Mouse (Mus musculus) thymus, postnatal 4 days (tissue): ENCODE results near the gene Ptcra.

Experiments used
- DNase-seq: peaks from one replicate; pipeline ENCODE4 v3.0.0; 2021

Gene Ptcra

DNA sequence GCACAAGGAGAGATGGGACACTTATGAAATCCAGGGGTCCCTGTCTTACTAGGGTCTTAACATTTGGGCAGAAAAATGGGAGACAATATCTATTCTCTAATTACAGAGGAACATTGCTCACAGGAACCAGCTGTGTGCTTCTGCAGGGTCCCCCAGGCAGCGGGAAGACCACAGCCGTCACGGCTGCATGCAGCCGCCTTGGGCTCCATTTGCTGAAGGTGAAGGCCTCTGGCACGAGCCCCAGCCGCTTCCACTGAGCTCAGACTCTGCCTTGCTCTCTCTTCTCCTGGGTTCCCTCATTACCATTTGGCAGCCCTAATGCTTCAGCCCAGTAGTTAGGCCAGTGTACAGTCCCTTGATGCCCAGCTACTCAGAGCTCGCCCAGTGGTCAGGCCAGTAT, 42.4 kb downstream of the Ptcra start:
- DNase-seq: no peak

GRCm38 (mm10) chr17:46714756-46715481, 48.6 kb downstream of the Ptcra start:
- DNase-seq: peak; percentile 47

- no peak for DNase-seq
Observed at GRCm38 (mm10) chr17:46713849-46714248, 49.7 kb downstream of the Ptcra start.

GRCm38 (mm10) chr17:46712442-46712841, 51.1 kb downstream of the Ptcra start:
- no peak for DNase-seq

DNA sequence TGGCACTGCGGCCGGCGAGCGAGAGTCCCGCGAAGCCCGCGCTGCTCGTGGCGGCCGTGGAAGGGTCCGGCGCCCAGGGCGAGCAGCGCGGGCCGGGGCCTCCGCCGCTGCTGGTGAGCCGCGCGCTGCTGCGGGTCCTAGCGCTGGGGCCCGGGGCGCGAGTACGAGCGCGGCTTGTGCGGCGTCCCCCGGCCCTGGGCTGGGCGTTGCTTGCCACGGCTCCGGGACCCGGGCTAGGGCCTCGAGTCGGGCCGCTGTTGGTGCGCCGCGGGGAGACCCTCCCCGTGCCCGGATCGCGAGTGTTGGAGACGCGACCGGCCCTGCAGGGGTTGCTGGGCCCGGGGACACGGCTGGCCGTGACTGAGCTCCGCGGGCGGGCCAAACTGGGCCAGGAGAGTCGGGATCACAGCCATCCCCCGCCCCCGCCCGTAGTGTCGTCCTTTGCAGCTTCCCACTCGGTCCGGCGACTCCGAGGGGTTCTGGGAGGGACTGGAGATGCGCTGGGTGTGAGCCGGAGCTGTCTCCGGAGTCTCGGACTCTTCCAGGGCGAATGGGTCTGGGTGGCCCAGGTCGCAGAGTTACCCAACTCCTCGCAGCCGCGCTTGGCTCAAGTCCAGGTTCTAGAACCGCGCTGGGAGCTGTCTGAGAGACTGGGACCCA, 51.8 kb downstream of the Ptcra start:
- DNase-seq: peak; percentile 63

- DNase-seq: peak; percentile 94
Observed at GRCm38 (mm10) chr17:46710959-46711597, 52.4 kb downstream of the Ptcra start, which contains the start of gene Pex6. TSS of gene Pex6 (plus strand) at chr17:46711463.

DNA sequence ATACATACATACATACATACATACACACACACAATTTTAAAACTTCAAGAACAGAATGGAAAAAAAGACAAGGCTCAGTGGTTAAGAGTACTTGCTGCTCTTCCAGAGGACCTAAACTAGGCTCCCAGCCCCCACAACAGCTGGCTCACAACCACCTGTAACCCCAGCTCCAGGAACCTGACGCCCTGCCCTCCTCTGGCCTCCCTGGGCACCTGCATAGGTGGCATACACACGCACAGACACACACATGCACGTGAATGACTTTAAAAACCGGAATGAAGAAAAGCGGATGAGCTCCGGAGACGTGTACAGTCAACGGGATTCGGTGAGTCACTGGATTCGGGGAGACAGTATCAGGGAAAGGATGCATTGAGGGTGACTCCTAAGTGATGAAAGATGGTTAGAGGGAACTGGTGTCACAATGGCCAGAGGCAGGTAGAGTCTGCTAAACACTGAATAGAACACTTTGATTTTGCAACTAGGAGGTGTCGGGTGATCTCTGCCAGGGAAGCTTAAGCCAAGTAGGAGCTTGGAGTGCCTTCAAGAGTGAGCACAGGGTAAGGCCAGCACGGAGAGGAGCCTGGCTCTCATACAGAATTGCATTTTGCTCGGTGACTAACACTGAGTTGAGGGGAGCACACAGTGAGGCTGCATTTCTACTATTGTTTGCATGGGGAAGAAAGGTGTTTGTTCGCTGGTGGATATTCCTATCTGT, 57.0 kb downstream of the Ptcra start:
- no peak for DNase-seq
